In the genomic region with DNA sequence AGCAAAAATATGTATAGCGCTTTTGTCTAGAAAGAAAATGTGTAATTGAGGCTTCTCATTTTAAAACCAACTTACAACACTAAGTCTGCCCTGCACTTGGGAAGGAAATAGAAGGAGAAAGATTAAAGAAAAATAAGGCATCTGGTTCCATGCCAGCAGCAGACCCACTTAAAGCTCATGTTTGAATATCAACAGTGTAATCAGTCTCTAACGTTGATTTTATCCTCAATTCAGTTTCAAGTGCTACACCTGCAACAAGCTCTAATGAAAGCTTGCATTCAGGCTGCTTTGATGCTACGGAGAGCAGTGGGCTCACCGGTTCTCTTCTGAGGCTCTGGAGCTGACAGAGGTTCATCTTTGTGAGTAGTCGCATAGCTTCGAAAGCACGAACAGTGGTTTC, we compare ENCODE assay signal across 15 mouse cellular contexts.
"Had no signal": no experiment of that assay in that cellular context is flagged by ENCODE, and none has a peak within 500 bp of the region (broad histone marks: within the 10 kb centered on the region; RNA-seq: fewer than 3 reads in every experiment).

No protein-coding gene starts in this region.

- DNase-seq: retina, postnatal 1 day; right cerebral cortex, adult 18-20 months; right cerebral cortex, postnatal 14 days; right cerebral cortex, postnatal 25 days; right cerebral cortex, postnatal 4 days; spleen, adult 18-20 months; thymus, adult 18-20 months; thymus, adult 2 months; thymus, postnatal 14 days; thymus, postnatal 25 days; thymus, postnatal 36 days; thymus, postnatal 4 days had no signal

- H3K27me3 ChIP-seq: neural tube, embryonic 15.5 days; stomach, embryonic 15.5 days had no signal

- H3K9me3 ChIP-seq: neural tube, embryonic 15.5 days; stomach, embryonic 15.5 days had no signal

- H3K9ac ChIP-seq: neural tube, embryonic 15.5 days; stomach, embryonic 15.5 days had no signal

- H3K4me2 ChIP-seq: neural tube, embryonic 15.5 days; stomach, embryonic 15.5 days had no signal

- H3K27ac ChIP-seq: neural tube, embryonic 15.5 days; stomach, embryonic 15.5 days; stomach, postnatal 0 days had no signal

- H3K4me3 ChIP-seq: neural tube, embryonic 15.5 days; stomach, embryonic 15.5 days had no signal

- H3K36me3 ChIP-seq: neural tube, embryonic 15.5 days; stomach, embryonic 15.5 days had no signal

- H3K4me1 ChIP-seq: stomach, embryonic 15.5 days had no signal
